Mouse (Mus musculus) midbrain, embryonic 13.5 days (tissue): ENCODE results near the gene Galns. TPM values are rescaled to one million over a fixed set of nuclear protein-coding genes. Genes with fewer than 3 reads are reported as not detected.

Experiments
- ATAC-seq: fragments of 200-750 bp; cut with Nextera tagmentation; 2 replicates; pipeline ENCODE4 v1.8.0; 2017; ENCODE audit warnings: mild to moderate bottlenecking, moderate TSS enrichment, moderate library complexity
- H3K27ac ChIP-seq: fragments of 300-500 bp; sonication (generic); 2 replicates; pipeline ENCODE4 v1.5.1; 2015; ENCODE audit warnings: inconsistent platforms, mild to moderate bottlenecking, moderate library complexity
- H3K27me3 ChIP-seq: fragments of 300-500 bp; sonication (generic); 2 replicates; pipeline ENCODE4 v1.6.1; 2015; ENCODE audit warnings: mild to moderate bottlenecking, inconsistent platforms
- H3K36me3 ChIP-seq: fragments of 300-500 bp; sonication (generic); 2 replicates; pipeline ENCODE4 v1.6.1; 2015; ENCODE audit warnings: mild to moderate bottlenecking, inconsistent platforms
- H3K4me1 ChIP-seq: fragments of 300-500 bp; sonication (generic); replicated peaks from 2 replicates; pipeline ENCODE4 v1.6.1; 2015; ENCODE audit warnings: inconsistent platforms
- H3K4me2 ChIP-seq: fragments of 300-500 bp; sonication (generic); replicated peaks from 2 replicates; pipeline ENCODE4 v1.6.1; 2015; ENCODE audit warnings: moderate library complexity, mild to moderate bottlenecking, inconsistent platforms
- H3K4me3 ChIP-seq: fragments of 300-500 bp; sonication (generic); replicated peaks from 2 replicates; pipeline ENCODE4 v1.5.1; 2015; ENCODE audit warnings: mild to moderate bottlenecking, inconsistent platforms
- H3K9ac ChIP-seq: fragments of 300-500 bp; sonication (generic); replicated peaks from 2 replicates; pipeline ENCODE4 v1.6.1; 2015; ENCODE audit warnings: mild to moderate bottlenecking, inconsistent platforms
- H3K9me3 ChIP-seq: fragments of 300-500 bp; sonication (generic); 2 replicates; pipeline ENCODE4 v1.6.1; 2016; ENCODE audit warnings: mild to moderate bottlenecking, inconsistent platforms
- WGBS: fragments of 180-500 bp; shearing (Covaris S2); methylation state at CpG from one replicate; pipeline ENCODE4 v1.1.7; 2015; 5-methylcytosine and 5-hydroxymethylcytosine counted together
- polyA plus RNA-seq: library from polyadenylated mRNA; unstranded; fragments of >200 nt; fragmentation: Nextera tagmentation; extraction: Ambion mirVana; gene quantifications from 2 replicates; pipeline ENCODE4 v1.2.1, GENCODE M21; 2015

The Galns gene
- polyA plus RNA-seq, 1 experiment from 2014 or later, result 3.9 TPM

- no peak for ATAC-seq
- Histone ChIP-seq H3K4me1 (peaks cover 3% of the 10 kb centered on the region), H3K4me3 (no peak overlapping the region), H3K36me3 (no peaks in the 10 kb centered on the region), H3K9me3 (no peaks in the 10 kb centered on the region), H3K27me3 (peaks cover 9% of the 10 kb centered on the region), H3K27ac (no peak overlapping the region), H3K9ac (no peak overlapping the region), H3K4me2 (no peak overlapping the region)
- 69% methylated on average over 12 of the region's 12 CpGs for WGBS
These were observed 54.9 kb downstream of the Galns start for GRCm38 (mm10) chr8:122556030-122557009.

DNA sequence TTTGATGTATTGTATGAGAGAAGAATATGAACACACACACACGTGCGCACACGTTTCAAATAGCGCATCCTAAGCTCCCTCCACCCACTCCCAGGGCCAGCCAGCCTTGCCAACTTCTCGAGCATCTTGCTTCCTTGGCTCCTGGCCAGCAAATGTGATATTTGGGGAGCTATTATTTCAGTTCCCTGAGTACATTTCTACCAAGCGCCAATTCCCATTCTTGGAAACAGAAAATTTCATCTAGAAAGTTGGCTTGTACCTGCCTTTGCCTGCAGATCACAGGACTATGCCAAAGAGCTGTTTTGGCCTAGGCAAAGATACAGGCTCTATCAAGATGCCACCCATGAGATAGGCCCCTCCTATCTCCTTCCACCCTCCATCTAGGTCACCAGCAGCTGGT lies 56.5 kb downstream of the Galns start:
- H3K27ac ChIP-seq, result no peak overlapping the region
- no peak overlapping the region for H3K4me3 ChIP-seq
- H3K4me2 ChIP-seq, result no peak overlapping the region
- H3K9ac ChIP-seq, result no peak overlapping the region
- no peaks in the 10 kb centered on the region for H3K9me3 ChIP-seq
- H3K4me1 ChIP-seq, result peaks cover 14% of the 10 kb centered on the region
- no peak for ATAC-seq
- H3K27me3 ChIP-seq, result peaks cover 24% of the 10 kb centered on the region
- WGBS, result 87% methylated on average over 6 of the region's 6 CpGs
- H3K36me3 ChIP-seq, result no peaks in the 10 kb centered on the region

DNA sequence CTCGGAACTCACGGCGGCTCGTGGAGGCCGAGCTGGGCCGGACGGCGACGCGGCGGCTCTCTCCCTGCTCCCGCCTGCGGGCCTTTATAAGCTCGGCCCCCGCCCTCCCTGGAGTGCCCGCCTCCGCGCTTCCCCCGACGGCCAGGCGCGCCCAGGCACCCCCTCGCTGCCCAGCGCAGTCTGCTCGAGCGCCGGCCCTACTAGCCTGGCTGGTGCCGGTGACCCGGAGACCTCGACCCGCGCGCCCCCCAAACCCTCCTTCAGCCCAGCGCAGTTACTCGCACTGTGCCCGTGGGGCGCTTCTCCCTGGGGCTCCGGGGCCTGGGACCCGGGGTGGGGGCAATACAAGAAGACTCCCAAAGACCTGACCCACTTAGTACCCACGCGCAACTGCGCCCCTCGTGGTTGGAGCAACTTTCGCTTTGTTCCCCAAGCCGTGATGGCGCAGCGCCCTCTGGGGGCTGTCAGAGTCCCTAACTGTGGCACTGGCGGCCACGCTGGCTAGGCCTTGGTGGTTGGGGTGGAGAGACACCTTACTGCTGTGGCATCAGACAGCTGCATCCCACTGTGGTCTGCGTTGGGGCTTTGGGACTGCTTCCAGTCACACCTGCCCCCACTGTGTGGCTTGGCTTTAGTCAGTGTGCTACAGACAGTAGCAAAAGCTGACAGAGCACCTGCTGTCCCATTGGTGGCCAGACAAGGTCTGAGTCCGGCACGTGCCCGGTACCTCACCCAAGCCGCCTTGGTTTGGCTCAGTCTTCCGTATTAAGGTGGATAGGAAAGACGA lies 59.8 kb downstream of the Galns start, which contains the start of gene Piezo1:
Piezo1 (minus strand) TSS at position 65 of the 787 bp plus-strand sequence.
- H3K4me3 ChIP-seq, result peak within 1 kb of the TSS; percentile 49
- peak within 1 kb of the TSS; percentile 66 for H3K9ac ChIP-seq
- no peaks in the 10 kb centered on the region for H3K9me3 ChIP-seq
- ATAC-seq, result peak; percentile 65
- H3K4me2 ChIP-seq, result peak within 1 kb of the TSS; percentile 77
- peaks cover 14% of the 10 kb centered on the region for H3K4me1 ChIP-seq
- peaks cover 41% of the 10 kb centered on the region for H3K27me3 ChIP-seq
- H3K36me3 ChIP-seq, result no peaks in the 10 kb centered on the region
- no peak within 1 kb of the TSS; the same call in 1 of the 2 replicates for H3K27ac ChIP-seq
- WGBS, result 12% methylated on average over 56 of the region's 56 CpGs

GRCm38 (mm10) chr8:122550995-122551264 lies 60.3 kb downstream of the Galns start:
- no peak; the same call in 1 of the 2 replicates for ATAC-seq
- Histone ChIP-seq H3K4me2 (peak overlapping the region; percentile 77), H3K9ac (peak overlapping the region; percentile 66), H3K4me1 (peaks cover 14% of the 10 kb centered on the region), H3K27me3 (peaks cover 41% of the 10 kb centered on the region), H3K4me3 (peak overlapping the region; percentile 49), H3K27ac (no peak overlapping the region; the same call in 1 of the 2 replicates), H3K9me3 (no peaks in the 10 kb centered on the region), H3K36me3 (no peaks in the 10 kb centered on the region)
- under 1% methylated on average over 41 of the region's 43 CpGs for WGBS

- Histone ChIP-seq H3K27me3 (peaks cover 41% of the 10 kb centered on the region), H3K9me3 (no peaks in the 10 kb centered on the region), H3K4me2 (peak overlapping the region; percentile 77), H3K27ac (no peak overlapping the region; the same call in 1 of the 2 replicates), H3K4me1 (peaks cover 14% of the 10 kb centered on the region), H3K9ac (peak overlapping the region; percentile 66), H3K4me3 (peak overlapping the region; percentile 49), H3K36me3 (no peaks in the 10 kb centered on the region)
- 4% methylated on average over 50 of the region's 52 CpGs for WGBS
- ATAC-seq, result peak; percentile 53; the same call in 1 of the 2 replicates
These were observed 60.8 kb downstream of the Galns start for GRCm38 (mm10) chr8:122550234-122550994.

DNA sequence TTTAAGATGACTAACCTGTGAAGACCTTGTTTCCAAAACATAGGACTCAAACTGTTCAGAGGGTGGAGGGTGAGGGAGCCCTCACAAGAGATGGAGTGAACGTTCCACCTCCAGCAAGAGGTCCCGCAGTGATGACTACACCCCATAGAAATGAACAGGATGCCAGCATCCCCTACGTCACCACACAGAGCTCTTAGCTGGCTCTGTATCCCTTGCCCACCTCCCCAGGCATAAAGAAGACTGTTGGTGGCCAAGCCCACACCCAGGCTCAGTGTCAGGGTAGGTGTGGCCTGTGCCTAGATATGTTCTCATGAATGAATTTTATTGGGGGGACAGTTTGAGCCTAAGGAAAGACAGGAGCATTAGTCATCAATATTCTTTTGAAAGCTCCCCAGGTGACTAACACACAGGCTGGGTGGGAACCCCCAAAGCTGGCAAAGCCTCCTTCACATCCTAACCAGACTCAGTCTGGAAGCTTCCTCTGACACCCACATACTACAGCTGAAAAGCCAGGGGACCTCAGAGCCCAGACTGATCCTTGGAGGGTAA lies 62.3 kb downstream of the Galns start:
- Histone ChIP-seq H3K36me3 (no peaks in the 10 kb centered on the region), H3K9me3 (no peaks in the 10 kb centered on the region), H3K9ac (no peak overlapping the region), H3K4me2 (no peak overlapping the region), H3K27ac (no peak overlapping the region), H3K4me1 (peaks cover 14% of the 10 kb centered on the region), H3K27me3 (peaks cover 41% of the 10 kb centered on the region), H3K4me3 (no peak overlapping the region)
- 85% methylated on average over 3 of the region's 3 CpGs for WGBS
- ATAC-seq, result no peak

- peaks cover 41% of the 10 kb centered on the region for H3K27me3 ChIP-seq
These were observed 62.9 kb downstream of the Galns start for GRCm38 (mm10) chr8:122548331-122548730.

DNA sequence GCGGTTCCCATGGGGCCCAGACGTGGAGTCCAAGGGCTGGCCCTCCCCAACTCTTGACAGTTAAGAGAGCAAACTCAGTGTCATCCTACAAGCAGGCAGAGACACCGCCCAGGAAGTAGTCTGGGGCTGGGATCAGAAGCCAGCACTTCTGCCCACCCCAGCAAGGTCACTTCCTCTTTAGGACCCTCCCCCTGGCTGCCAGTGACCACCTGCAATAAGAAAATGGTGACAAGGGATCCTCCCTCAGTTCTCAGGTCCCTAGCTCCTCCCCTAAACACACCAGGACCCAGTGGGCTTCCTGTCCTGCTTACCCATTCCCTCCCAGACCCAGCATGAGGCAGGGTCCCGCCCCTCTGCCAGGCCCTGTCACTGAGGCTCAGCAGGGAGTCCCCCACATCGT lies 63.4 kb downstream of the Galns start:
- H3K4me3 ChIP-seq, result no peak overlapping the region
- no peak for ATAC-seq
- peaks cover 41% of the 10 kb centered on the region for H3K27me3 ChIP-seq

More at GRCm38 (mm10) chr8:122548331-122548730, 62.9 kb downstream of the Galns start:
- Histone ChIP-seq H3K9me3 (no peaks in the 10 kb centered on the region), H3K4me2 (no peak overlapping the region), H3K9ac (no peak overlapping the region), H3K27ac (no peak overlapping the region), H3K4me3 (no peak overlapping the region), H3K36me3 (no peaks in the 10 kb centered on the region), H3K4me1 (peaks cover 14% of the 10 kb centered on the region)
- WGBS, result 79% methylated on average over 13 of the region's 13 CpGs
- no peak for ATAC-seq

GRCm38 (mm10) chr8:122546811-122547453 lies 64.3 kb downstream of the Galns start:
- Histone ChIP-seq H3K4me3 (no peak overlapping the region), H3K36me3 (no peaks in the 10 kb centered on the region), H3K4me2 (no peak overlapping the region), H3K9me3 (no peaks in the 10 kb centered on the region), H3K9ac (no peak overlapping the region), H3K4me1 (peaks cover 14% of the 10 kb centered on the region), H3K27ac (no peak overlapping the region), H3K27me3 (peaks cover 38% of the 10 kb centered on the region)
- ATAC-seq, result no peak
- WGBS, result 75% methylated on average over 24 of the region's 24 CpGs

More for the DNA sequence above, 63.4 kb downstream of the Galns start:
- H3K9ac ChIP-seq, result no peak overlapping the region
- H3K27ac ChIP-seq, result no peak overlapping the region
- H3K9me3 ChIP-seq, result no peaks in the 10 kb centered on the region
- H3K4me2 ChIP-seq, result no peak overlapping the region
- 43% methylated on average over 5 of the region's 5 CpGs for WGBS
- peaks cover 14% of the 10 kb centered on the region for H3K4me1 ChIP-seq
- H3K36me3 ChIP-seq, result no peaks in the 10 kb centered on the region

DNA sequence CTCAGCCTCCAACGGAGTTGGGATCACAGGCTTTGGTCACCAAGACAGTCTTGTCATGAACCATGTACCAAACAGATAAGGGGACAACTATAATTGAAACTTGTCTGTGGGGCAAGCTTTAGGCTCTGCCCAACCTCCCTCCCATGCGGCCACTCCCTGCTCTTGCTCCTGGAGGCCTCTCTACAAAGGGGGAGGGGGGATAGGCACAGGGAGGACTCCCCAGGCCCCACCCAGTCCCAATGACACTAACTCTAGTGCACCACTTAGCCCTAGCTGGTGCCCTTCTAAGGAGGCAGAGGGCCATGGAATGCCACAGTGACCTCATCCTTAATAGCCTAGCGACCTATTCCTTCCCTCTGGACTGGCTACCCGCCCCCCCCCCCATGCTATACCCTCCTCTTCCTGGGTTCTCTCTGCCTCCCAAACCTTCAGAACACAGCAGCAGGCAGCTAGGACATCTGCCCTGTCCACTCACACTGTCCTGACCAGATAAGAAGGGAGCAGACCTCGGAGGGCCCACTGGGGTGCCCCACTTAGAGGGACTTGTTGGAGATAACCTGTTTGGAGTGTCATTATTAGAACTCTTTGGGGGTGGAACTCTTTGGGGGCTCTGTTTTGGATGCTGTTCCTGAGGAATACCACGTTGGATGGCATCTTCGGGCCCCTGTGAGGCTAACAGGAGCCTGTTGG lies 65.1 kb downstream of the Galns start:
- H3K9me3 ChIP-seq, result no peaks in the 10 kb centered on the region
- H3K36me3 ChIP-seq, result no peaks in the 10 kb centered on the region
- 87% methylated on average over 6 of the region's 7 CpGs for WGBS
- H3K4me1 ChIP-seq, result peaks cover 10% of the 10 kb centered on the region
- H3K27ac ChIP-seq, result no peak overlapping the region
- H3K4me3 ChIP-seq, result no peak overlapping the region
- H3K4me2 ChIP-seq, result no peak overlapping the region
- no peak for ATAC-seq
- peaks cover 30% of the 10 kb centered on the region for H3K27me3 ChIP-seq
- no peak overlapping the region for H3K9ac ChIP-seq
